Mouse (Mus musculus): ENCODE measurements around the gene Gosr2. TPM values are rescaled to one million over a fixed set of nuclear protein-coding genes. Genes with fewer than 3 reads are reported as not detected.

Gene Gosr2
- total RNA-seq, 1 experiment: 70.2 TPM

- DNase-seq (ENCODE audit: low read depth, low spot score): no peak
- in situ Hi-C loops (cut with MboI; ENCODE audit: low sequenced_read_pairs in 2 of 2, unreplicated experiment in 2 of 2): no loop called here
- H3K9me3 ChIP-seq (ENCODE audit: control insufficient read depth, insufficient read depth, low read depth, low read length): no peaks in the 10 kb centered on the region
- H3K36me3 ChIP-seq (ENCODE audit: control insufficient read depth, insufficient read depth, low read length, poor library complexity, severe bottlenecking): no peaks in the 10 kb centered on the region
- H3K27ac ChIP-seq (ENCODE audit: insufficient read depth, low read depth, low read length, poor library complexity, severe bottlenecking): no peak overlapping the region
- H3K4me1 ChIP-seq (ENCODE audit: control insufficient read depth in 2 of 2, insufficient read depth in 2 of 2, low read length in 2 of 2, poor library complexity in 1 of 2): peaks cover 0 to 1% of the 10 kb centered on the region in 2 experiments; a peak in 2 of 4 replicates
- H3K4me3 ChIP-seq (ENCODE audit: insufficient read depth in 1 of 2, low read depth in 1 of 2, low read length in 2 of 2, poor library complexity in 1 of 2, severe bottlenecking in 1 of 2): no peak overlapping the region
- no peak for TF ChIP-seq HCFC1 (IDR thresholded peaks at IDR 0.05; ENCODE audit: borderline replicate concordance, insufficient read depth, low read length)
- no peak for TF ChIP-seq CHD2 (IDR thresholded peaks at IDR 0.05; ENCODE audit: low read depth, low read length)
- TF ChIP-seq MAFK (IDR thresholded peaks at IDR 0.05; ENCODE audit: insufficient read depth, low read depth, low read length): no peak
- no peak for TF ChIP-seq ZC3H11A (IDR thresholded peaks at IDR 0.05; ENCODE audit: borderline replicate concordance, low read depth, low read length)
- no peak for TF ChIP-seq ZNF384 (IDR thresholded peaks at IDR 0.05; ENCODE audit: low read depth, low read length)
- no peak overlapping the region for H3K9ac ChIP-seq (ENCODE audit: insufficient read depth, low read depth, low read length, poor library complexity, severe bottlenecking)
Observed at GRCm38 (mm10) chr11:103716971-103717370, 19.3 kb upstream of the Gosr2 start.

GRCm38 (mm10) chr11:103714074-103714473, 16.4 kb upstream of the Gosr2 start:
- H3K36me3 ChIP-seq (ENCODE audit: control insufficient read depth, insufficient read depth, low read length, poor library complexity, severe bottlenecking): no peaks in the 10 kb centered on the region
- H3K4me1 ChIP-seq (ENCODE audit: control insufficient read depth in 2 of 2, insufficient read depth in 2 of 2, low read length in 2 of 2, poor library complexity in 1 of 2): no peaks in the 10 kb centered on the region
- H3K4me3 ChIP-seq (ENCODE audit: insufficient read depth in 1 of 2, low read depth in 1 of 2, low read length in 2 of 2, poor library complexity in 1 of 2, severe bottlenecking in 1 of 2): no peak overlapping the region
- H3K9me3 ChIP-seq (ENCODE audit: control insufficient read depth, insufficient read depth, low read depth, low read length): no peaks in the 10 kb centered on the region
- in situ Hi-C loops (cut with MboI; ENCODE audit: low sequenced_read_pairs in 2 of 2, unreplicated experiment in 2 of 2): no loop called here
- no peak for TF ChIP-seq MAFK (IDR thresholded peaks at IDR 0.05; ENCODE audit: insufficient read depth, low read depth, low read length)
- no peak for TF ChIP-seq CHD2 (IDR thresholded peaks at IDR 0.05; ENCODE audit: low read depth, low read length)
- no peak for TF ChIP-seq HCFC1 (IDR thresholded peaks at IDR 0.05; ENCODE audit: borderline replicate concordance, insufficient read depth, low read length)
- TF ChIP-seq ZC3H11A (IDR thresholded peaks at IDR 0.05; ENCODE audit: borderline replicate concordance, low read depth, low read length): no peak
- TF ChIP-seq ZNF384 (IDR thresholded peaks at IDR 0.05; ENCODE audit: low read depth, low read length): no peak
- DNase-seq (ENCODE audit: low read depth, low spot score): no peak
- no peak overlapping the region for H3K9ac ChIP-seq (ENCODE audit: insufficient read depth, low read depth, low read length, poor library complexity, severe bottlenecking)
- no peak overlapping the region for H3K27ac ChIP-seq (ENCODE audit: insufficient read depth, low read depth, low read length, poor library complexity, severe bottlenecking)

GRCm38 (mm10) chr11:103711851-103712587, 14.3 kb upstream of the Gosr2 start:
- H3K9ac ChIP-seq (ENCODE audit: insufficient read depth, low read depth, low read length, poor library complexity, severe bottlenecking): no peak overlapping the region
- no peak overlapping the region for H3K27ac ChIP-seq (ENCODE audit: insufficient read depth, low read depth, low read length, poor library complexity, severe bottlenecking)
- no peak for TF ChIP-seq HCFC1 (IDR thresholded peaks at IDR 0.05; ENCODE audit: borderline replicate concordance, insufficient read depth, low read length)
- TF ChIP-seq ZC3H11A (IDR thresholded peaks at IDR 0.05; ENCODE audit: borderline replicate concordance, low read depth, low read length): no peak
- TF ChIP-seq MAFK (IDR thresholded peaks at IDR 0.05; ENCODE audit: insufficient read depth, low read depth, low read length): no peak
- no peak for TF ChIP-seq ZNF384 (IDR thresholded peaks at IDR 0.05; ENCODE audit: low read depth, low read length)
- TF ChIP-seq CHD2 (IDR thresholded peaks at IDR 0.05; ENCODE audit: low read depth, low read length): no peak
- H3K9me3 ChIP-seq (ENCODE audit: control insufficient read depth, insufficient read depth, low read depth, low read length): no peaks in the 10 kb centered on the region
- in situ Hi-C loops (cut with MboI; ENCODE audit: low sequenced_read_pairs in 2 of 2, unreplicated experiment in 2 of 2): no loop called here
- no peak for DNase-seq (ENCODE audit: low read depth, low spot score)
- no peak overlapping the region for H3K4me3 ChIP-seq (ENCODE audit: insufficient read depth in 1 of 2, low read depth in 1 of 2, low read length in 2 of 2, poor library complexity in 1 of 2, severe bottlenecking in 1 of 2)
- H3K4me1 ChIP-seq (ENCODE audit: control insufficient read depth in 2 of 2, insufficient read depth in 2 of 2, low read length in 2 of 2, poor library complexity in 1 of 2): peaks cover 0 to 2% of the 10 kb centered on the region in 2 experiments; a peak in 1 of 4 replicates
- no peaks in the 10 kb centered on the region for H3K36me3 ChIP-seq (ENCODE audit: control insufficient read depth, insufficient read depth, low read length, poor library complexity, severe bottlenecking)

GRCm38 (mm10) chr11:103709982-103710381, 12.3 kb upstream of the Gosr2 start:
- no peak for DNase-seq (ENCODE audit: low read depth, low spot score)
- in situ Hi-C loops (cut with MboI; ENCODE audit: low sequenced_read_pairs in 2 of 2, unreplicated experiment in 2 of 2): no loop called here
- Histone ChIP-seq H3K4me1 (ENCODE audit: control insufficient read depth in 2 of 2, insufficient read depth in 2 of 2, low read length in 2 of 2, poor library complexity in 1 of 2) (peaks cover 0 to 3% of the 10 kb centered on the region in 2 experiments; a peak in 1 of 4 replicates), H3K36me3 (ENCODE audit: control insufficient read depth, insufficient read depth, low read length, poor library complexity, severe bottlenecking) (no peaks in the 10 kb centered on the region), H3K9me3 (ENCODE audit: control insufficient read depth, insufficient read depth, low read depth, low read length) (no peaks in the 10 kb centered on the region), H3K9ac (ENCODE audit: insufficient read depth, low read depth, low read length, poor library complexity, severe bottlenecking) (no peak overlapping the region), H3K27ac (ENCODE audit: insufficient read depth, low read depth, low read length, poor library complexity, severe bottlenecking) (no peak overlapping the region), H3K4me3 (ENCODE audit: insufficient read depth in 1 of 2, low read depth in 1 of 2, low read length in 2 of 2, poor library complexity in 1 of 2, severe bottlenecking in 1 of 2) (no peak overlapping the region)
- TF ChIP-seq CHD2 (IDR thresholded peaks at IDR 0.05; ENCODE audit: low read depth, low read length) (no peak), HCFC1 (IDR thresholded peaks at IDR 0.05; ENCODE audit: borderline replicate concordance, insufficient read depth, low read length) (no peak), ZNF384 (IDR thresholded peaks at IDR 0.05; ENCODE audit: low read depth, low read length) (no peak), ZC3H11A (IDR thresholded peaks at IDR 0.05; ENCODE audit: borderline replicate concordance, low read depth, low read length) (no peak), MAFK (IDR thresholded peaks at IDR 0.05; ENCODE audit: insufficient read depth, low read depth, low read length) (no peak)
